Mouse (Mus musculus): ENCODE measurements at regions not wholly inside any gene's neighbourhood (a gene's known extent, or its start where the extent isn't known, plus 50 kb on each side); places are given as distances from the start of the nearest gene placed in this dataset.

DNA sequence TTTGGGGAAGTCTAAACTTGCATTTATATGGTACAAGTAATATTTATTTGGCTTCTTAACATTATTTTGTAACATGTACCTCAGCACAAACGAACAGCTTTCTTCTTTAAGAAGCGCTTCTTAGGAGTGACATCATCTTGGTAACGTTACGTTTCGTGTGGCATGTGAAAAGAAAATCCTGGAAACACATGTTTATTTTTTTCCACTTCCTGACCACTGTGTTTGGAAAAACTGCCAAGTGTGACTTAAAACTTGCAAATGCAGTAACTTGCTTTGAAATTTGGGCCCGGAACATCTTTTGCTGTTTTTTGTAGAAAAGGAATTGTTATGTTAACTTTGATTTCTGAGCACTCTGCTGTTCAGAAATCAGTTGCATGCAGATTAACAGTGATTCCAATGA, 88.6 kb upstream of the Zeb2 start:
- no peak for TF ChIP-seq HCFC1 (IDR thresholded peaks at IDR 0.05; ENCODE audit: borderline replicate concordance, insufficient read depth, low read length)
- TF ChIP-seq ZNF384 (IDR thresholded peaks at IDR 0.05; ENCODE audit: low read depth, low read length) = no peak
- no peak for TF ChIP-seq ZC3H11A (IDR thresholded peaks at IDR 0.05; ENCODE audit: borderline replicate concordance, low read depth, low read length)
- TF ChIP-seq MAFK (IDR thresholded peaks at IDR 0.05; ENCODE audit: insufficient read depth, low read depth, low read length) = no peak

Measured in ES-E14 (cell line).